Mouse (Mus musculus) intestine, postnatal 0 days (tissue): ENCODE measurements around the gene Snx22. TPM values are rescaled to one million over a fixed set of nuclear protein-coding genes. Genes with fewer than 3 reads are reported as not detected.

ENCODE experiments used
- ATAC-seq: fragments of 200-750 bp; cut with Nextera tagmentation; 2 replicates; pipeline ENCODE4 v1.8.0; 2017; ENCODE audit warnings: mild to moderate bottlenecking, moderate TSS enrichment, moderate library complexity
- H3K27ac ChIP-seq: fragments of 300-500 bp; sonication (generic); 2 replicates; pipeline ENCODE4 v1.5.1; 2014; ENCODE audit warnings: mild to moderate bottlenecking, low read depth, low read length, moderate library complexity
- H3K27me3 ChIP-seq: fragments of 300-500 bp; sonication (generic); replicated peaks from 2 replicates; pipeline ENCODE4 v1.6.1; 2014; ENCODE audit warnings: low read length, mixed read lengths; ENCODE audit not compliant: control insufficient read depth, insufficient read depth
- H3K36me3 ChIP-seq: fragments of 300-500 bp; sonication (generic); 2 replicates; pipeline ENCODE4 v1.6.1; 2014; ENCODE audit warnings: mild to moderate bottlenecking, moderate library complexity; ENCODE audit not compliant: control insufficient read depth, insufficient read depth
- H3K4me1 ChIP-seq: fragments of 300-500 bp; sonication (generic); replicated peaks from 2 replicates; pipeline ENCODE4 v1.6.1; 2014; ENCODE audit warnings: antibody characterized with exemption, low read length, mixed read lengths; ENCODE audit not compliant: control insufficient read depth, insufficient read depth
- H3K4me2 ChIP-seq: fragments of 300-500 bp; sonication (generic); replicated peaks from 2 replicates; pipeline ENCODE4 v1.6.1; 2014; ENCODE audit warnings: low read depth, mild to moderate bottlenecking, moderate library complexity
- H3K4me3 ChIP-seq: fragments of 300-500 bp; sonication (generic); 2 replicates; pipeline ENCODE4 v1.5.1; 2014; ENCODE audit warnings: low read depth, low read length
- H3K9ac ChIP-seq: fragments of 300-500 bp; sonication (generic); 2 replicates; pipeline ENCODE4 v1.6.1; 2014; ENCODE audit warnings: mild to moderate bottlenecking, low read depth, low read length
- H3K9me3 ChIP-seq: fragments of 300-500 bp; sonication (generic); 2 replicates; pipeline ENCODE4 v1.6.1; 2016; ENCODE audit warnings: mixed run types; ENCODE audit not compliant: control insufficient read depth
- CTCF ChIP-seq: sonication (generic); IDR thresholded peaks from 2 replicates; pipeline ENCODE4 v1.5.1; 2016; ENCODE audit warnings: low read depth, mild to moderate bottlenecking, control low read depth, antibody characterized with exemption, moderate library complexity
- WGBS: fragments of 180-500 bp; shearing (Covaris S2); extraction: QIAGEN DNeasy Blood & Tissue Kit; methylation state at CpG from one replicate; pipeline ENCODE4 v1.1.7; 2014; 5-methylcytosine and 5-hydroxymethylcytosine counted together
- polyA plus RNA-seq: library from polyadenylated mRNA; unstranded; fragments of >200 nt; fragmentation: Nextera tagmentation; extraction: Ambion mirVana; gene quantifications from 2 replicates; pipeline ENCODE4 v1.2.1, GENCODE M21; 2015

The Snx22 gene
- polyA plus RNA-seq, 1 experiment from 2014 or later: 1.4 TPM

- no peak overlapping the region for H3K4me3 ChIP-seq
- WGBS: 85% methylated on average over 13 of the region's 13 CpGs
- no peak for ATAC-seq
- peaks cover 84% of the 10 kb centered on the region for H3K36me3 ChIP-seq
- TF ChIP-seq CTCF: no peak
- no peaks in the 10 kb centered on the region for H3K9me3 ChIP-seq
- peak overlapping the region; percentile 96 for H3K27ac ChIP-seq
- 0 out of 2 replicates have a peak, but pooled peaks cover 8% of the 10 kb centered on the region for H3K4me1 ChIP-seq
- no peak overlapping the region for H3K4me2 ChIP-seq
- no peak overlapping the region for H3K9ac ChIP-seq
- H3K27me3 ChIP-seq: no peaks in the 10 kb centered on the region
These were observed 21.2 kb upstream of the Snx22 start for GRCm38 (mm10) chr9:66090593-66091244.

GRCm38 (mm10) chr9:66088411-66088810, 18.9 kb upstream of the Snx22 start:
- Histone ChIP-seq H3K9me3 (no peaks in the 10 kb centered on the region), H3K9ac (no peak overlapping the region), H3K4me2 (no peak overlapping the region), H3K4me1 (0 out of 2 replicates have a peak, but pooled peaks cover 6% of the 10 kb centered on the region), H3K27ac (no peak overlapping the region; the same call in 1 of the 2 replicates), H3K27me3 (no peaks in the 10 kb centered on the region), H3K4me3 (no peak overlapping the region), H3K36me3 (peaks cover 61% of the 10 kb centered on the region)
- peak; percentile 89 for TF ChIP-seq CTCF
- 32% methylated on average over 4 of the region's 4 CpGs for WGBS
- 0 out of 2 replicates have a peak, but pooled peaks have one; percentile 9 for ATAC-seq

DNA sequence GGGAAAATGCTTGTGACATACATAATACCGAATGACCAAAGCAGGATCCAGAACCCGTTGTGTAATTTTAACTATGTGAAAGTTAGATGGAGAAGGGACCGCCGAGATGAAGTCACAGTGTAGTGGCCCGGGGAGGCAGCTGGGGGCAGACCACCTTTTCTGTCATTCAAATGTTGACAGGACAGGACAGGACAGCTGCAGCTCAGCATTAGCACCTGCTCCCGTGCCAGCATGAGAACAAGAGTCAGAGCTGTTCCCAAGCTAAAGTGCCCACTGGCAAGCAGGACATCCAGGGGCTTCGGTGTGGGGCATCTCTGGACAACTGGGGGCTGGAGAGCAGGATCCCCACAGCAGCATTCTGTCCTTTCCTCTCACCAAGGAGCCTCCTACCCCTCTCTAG, 17.5 kb upstream of the Snx22 start:
- H3K9ac ChIP-seq: no peak overlapping the region

GRCm38 (mm10) chr9:66084171-66084570, 14.7 kb upstream of the Snx22 start:
- Histone ChIP-seq H3K4me2 (no peak overlapping the region), H3K4me1 (0 out of 2 replicates have a peak, but pooled peaks cover 2% of the 10 kb centered on the region), H3K36me3 (peaks cover 28% of the 10 kb centered on the region), H3K27me3 (no peaks in the 10 kb centered on the region), H3K4me3 (no peak overlapping the region), H3K9ac (no peak overlapping the region), H3K27ac (no peak overlapping the region), H3K9me3 (no peaks in the 10 kb centered on the region)
- ATAC-seq: no peak
- TF ChIP-seq CTCF: no peak
- WGBS: 94% methylated on average over 3 of the region's 3 CpGs

More for the DNA sequence above, 17.5 kb upstream of the Snx22 start:
- Histone ChIP-seq H3K4me3 (no peak overlapping the region), H3K36me3 (peaks cover 50% of the 10 kb centered on the region), H3K27me3 (no peaks in the 10 kb centered on the region), H3K9me3 (no peaks in the 10 kb centered on the region), H3K4me1 (0 out of 2 replicates have a peak, but pooled peaks cover 3% of the 10 kb centered on the region), H3K27ac (no peak overlapping the region), H3K4me2 (no peak overlapping the region)
- no peak for ATAC-seq
- WGBS: 96% methylated on average over 7 of the region's 7 CpGs
- TF ChIP-seq CTCF: no peak

DNA sequence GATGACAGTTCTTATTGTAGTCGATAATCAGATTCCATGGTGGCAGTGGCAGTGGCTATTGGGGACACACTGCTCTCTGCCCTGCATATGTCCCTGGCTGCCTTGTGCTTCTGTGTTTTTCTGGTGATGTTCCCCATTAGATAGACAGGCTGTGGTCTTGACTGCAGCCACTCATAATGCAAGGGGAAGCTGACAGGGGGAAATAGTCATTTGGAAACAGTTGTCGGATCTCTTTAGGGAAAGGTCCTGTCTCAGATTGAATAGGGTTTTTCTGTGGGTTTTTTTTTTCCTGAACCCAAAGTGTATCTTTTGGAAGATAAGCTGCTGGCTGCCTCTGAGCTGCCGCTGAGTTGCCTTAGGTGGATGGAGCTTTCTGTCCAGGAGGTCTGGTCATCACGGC, 12.5 kb upstream of the Snx22 start:
- H3K36me3 ChIP-seq: peaks cover 6% of the 10 kb centered on the region
- no peak overlapping the region for H3K27ac ChIP-seq
- WGBS: 55% methylated on average over 4 of the region's 4 CpGs
- H3K27me3 ChIP-seq: no peaks in the 10 kb centered on the region
- H3K4me1 ChIP-seq: 0 out of 2 replicates have a peak, but pooled peaks cover 2% of the 10 kb centered on the region
- H3K9me3 ChIP-seq: no peaks in the 10 kb centered on the region
- no peak for ATAC-seq
- TF ChIP-seq CTCF: no peak
- no peak overlapping the region for H3K4me3 ChIP-seq
- H3K9ac ChIP-seq: no peak overlapping the region
- H3K4me2 ChIP-seq: no peak overlapping the region

GRCm38 (mm10) chr9:66080804-66081459, 11.4 kb upstream of the Snx22 start:
- TF ChIP-seq CTCF: no peak
- Histone ChIP-seq H3K4me3 (no peak overlapping the region), H3K4me2 (no peak overlapping the region), H3K4me1 (0 out of 2 replicates have a peak, but pooled peaks cover 2% of the 10 kb centered on the region), H3K9ac (no peak overlapping the region), H3K27ac (no peak overlapping the region), H3K36me3 (no peaks in the 10 kb centered on the region), H3K9me3 (no peaks in the 10 kb centered on the region), H3K27me3 (no peaks in the 10 kb centered on the region)
- 60% methylated on average over 3 of the region's 3 CpGs for WGBS
- ATAC-seq: no peak
